Mouse (Mus musculus): ENCODE results near the gene Fscn1. TPM values are rescaled to one million over a fixed set of nuclear protein-coding genes. Genes with fewer than 3 reads are reported as not detected.

The Fscn1 gene
- polyA plus RNA-seq, 1 experiment from 2014 or later: 347 TPM

DNA sequence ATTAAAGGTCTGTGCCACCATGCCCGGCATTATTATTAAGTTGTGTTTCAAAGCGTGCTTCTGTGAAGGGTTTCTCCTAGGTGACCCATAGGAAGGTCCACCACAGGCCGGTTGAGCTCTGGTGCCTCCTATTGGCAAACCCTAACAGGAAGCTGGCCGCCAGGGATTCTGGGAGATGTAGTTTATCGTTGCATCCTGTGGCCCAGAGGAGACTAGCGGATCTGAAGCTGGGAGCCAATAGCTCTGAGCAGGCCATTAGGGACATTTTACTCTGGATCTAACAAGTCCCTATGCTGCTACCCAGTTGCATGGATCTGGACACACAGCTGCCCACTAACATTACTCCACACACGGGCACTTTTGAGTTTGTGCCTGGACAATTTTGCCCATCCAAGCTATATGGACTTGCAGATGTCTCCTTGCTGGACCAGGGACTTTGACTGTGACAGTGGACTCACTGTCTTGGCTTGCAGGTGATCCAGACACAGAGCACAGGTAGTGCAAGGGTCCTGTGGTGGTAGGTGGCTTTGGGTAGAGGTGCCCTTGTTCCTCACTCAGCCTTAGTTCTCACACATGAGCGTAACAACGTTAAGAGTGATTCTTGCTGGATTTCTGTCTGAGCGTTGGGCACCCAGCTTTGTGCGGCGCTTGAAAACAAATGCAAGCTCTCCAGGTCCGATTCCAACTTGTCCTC, 24.4 kb upstream of the Fscn1 start:
- Histone ChIP-seq H3K36me3 (ENCODE audit: insufficient read depth) (no peaks in the 10 kb centered on the region), H3K27ac (ENCODE audit: low read depth) (0 out of 2 replicates have a peak overlapping the region, but pooled peaks have one; percentile 2), H3K4me1 (ENCODE audit: insufficient read depth) (no peaks in the 10 kb centered on the region), H3K27me3 (ENCODE audit: insufficient read depth, low read length) (no peaks in the 10 kb centered on the region), H3K9ac (peak overlapping the region; percentile 47), H3K4me3 (ENCODE audit: low read depth, low read length) (no peak overlapping the region; the same call in 1 of the 2 replicates), H3K4me2 (peak overlapping the region; percentile 56), H3K9me3 (ENCODE audit: low read depth, low read length) (no peaks in the 10 kb centered on the region)
- ATAC-seq (ENCODE audit: insufficient read depth) (peak; percentile 45), DNase-seq (peak; percentile 88)
- TF ChIP-seq CTCF (IDR thresholded peaks at IDR 0.05; ENCODE audit: low read depth): peak; percentile 57
- WGBS: 21% methylated on average over 13 of the region's 13 CpGs

DNA sequence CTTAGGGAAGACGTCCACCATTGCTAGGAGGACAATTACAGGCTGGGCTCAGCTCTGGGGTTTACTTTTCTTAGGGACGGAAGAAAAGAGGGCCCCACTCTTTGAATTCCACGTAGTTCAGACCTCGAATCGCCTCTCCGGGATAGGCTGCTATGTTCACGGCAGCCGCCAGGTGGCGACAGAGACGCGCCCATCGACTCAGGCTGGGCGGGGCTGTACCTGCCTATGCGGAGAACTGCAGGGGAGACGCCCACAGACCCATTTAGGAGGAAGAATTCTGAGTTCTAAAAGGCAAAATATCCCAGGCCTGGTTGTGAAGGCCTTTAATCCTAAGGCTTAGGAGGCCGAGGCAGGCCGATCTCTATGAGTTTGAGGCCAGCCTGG, 23.8 kb upstream of the Fscn1 start:
- Histone ChIP-seq H3K4me1 (ENCODE audit: insufficient read depth) (no peaks in the 10 kb centered on the region), H3K4me2 (peak overlapping the region; percentile 56), H3K9me3 (ENCODE audit: low read depth, low read length) (no peaks in the 10 kb centered on the region), H3K4me3 (ENCODE audit: low read depth, low read length) (no peak overlapping the region; the same call in 1 of the 2 replicates), H3K36me3 (ENCODE audit: insufficient read depth) (no peaks in the 10 kb centered on the region), H3K27me3 (ENCODE audit: insufficient read depth, low read length) (no peaks in the 10 kb centered on the region), H3K9ac (peak overlapping the region; percentile 47), H3K27ac (ENCODE audit: low read depth) (0 out of 2 replicates have a peak overlapping the region, but pooled peaks have one; percentile 2)
- TF ChIP-seq CTCF (IDR thresholded peaks at IDR 0.05; ENCODE audit: low read depth): peak; percentile 98
- 4% methylated on average over 17 of the region's 17 CpGs for WGBS
- peak; percentile 44 for ATAC-seq (ENCODE audit: insufficient read depth)
- peak; percentile 89 for DNase-seq

DNA sequence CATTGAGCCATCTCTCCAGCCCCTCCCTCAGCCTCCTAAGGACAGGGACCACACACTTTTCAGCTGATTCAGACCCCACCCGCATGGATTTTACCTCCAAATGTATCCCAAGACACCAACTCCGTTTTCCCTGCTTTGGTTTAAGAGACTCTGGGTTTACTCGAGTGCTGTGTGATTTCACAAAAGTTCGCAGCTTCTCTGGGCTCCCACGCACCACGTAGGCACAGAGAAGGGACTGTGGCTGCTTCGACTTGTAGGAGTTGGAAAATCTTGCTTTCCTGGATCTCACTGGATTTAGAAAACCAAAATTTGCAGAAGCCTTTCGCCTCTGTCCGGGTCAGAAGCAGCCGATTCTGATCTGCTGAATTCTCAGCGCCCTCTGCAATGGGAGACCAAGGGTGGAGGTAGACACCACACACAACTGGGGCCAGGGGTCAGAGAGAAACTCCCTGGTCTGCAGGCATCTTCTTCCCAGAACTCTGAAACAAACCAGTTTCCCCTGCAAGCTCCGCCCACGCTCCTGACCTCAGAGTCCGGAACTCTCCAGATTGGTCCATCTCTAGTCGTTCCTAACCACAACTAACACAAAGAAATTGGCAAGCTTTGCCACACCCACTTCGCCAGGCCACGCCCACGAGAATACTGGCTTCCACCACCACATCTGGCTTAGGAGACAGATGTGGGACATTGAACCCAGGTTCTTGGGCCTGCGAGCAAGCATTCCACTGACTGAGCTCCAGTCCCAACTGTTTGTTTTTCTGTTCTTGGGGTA, 22.0 kb upstream of the Fscn1 start:
- Histone ChIP-seq H3K4me3 (ENCODE audit: low read depth, low read length) (no peak overlapping the region), H3K4me2 (peak overlapping the region; percentile 18; the same call in 1 of the 2 replicates), H3K36me3 (ENCODE audit: insufficient read depth) (no peaks in the 10 kb centered on the region), H3K4me1 (ENCODE audit: insufficient read depth) (no peaks in the 10 kb centered on the region), H3K9ac (no peak overlapping the region), H3K9me3 (ENCODE audit: low read depth, low read length) (no peaks in the 10 kb centered on the region), H3K27ac (ENCODE audit: low read depth) (no peak overlapping the region), H3K27me3 (ENCODE audit: insufficient read depth, low read length) (no peaks in the 10 kb centered on the region)
- ATAC-seq (ENCODE audit: insufficient read depth): peak; percentile 13; the same call in 1 of the 2 replicates
- peak; percentile 85 for DNase-seq
- 33% methylated on average over 19 of the region's 19 CpGs for WGBS
- no peak for TF ChIP-seq CTCF (IDR thresholded peaks at IDR 0.05; ENCODE audit: low read depth)

DNA sequence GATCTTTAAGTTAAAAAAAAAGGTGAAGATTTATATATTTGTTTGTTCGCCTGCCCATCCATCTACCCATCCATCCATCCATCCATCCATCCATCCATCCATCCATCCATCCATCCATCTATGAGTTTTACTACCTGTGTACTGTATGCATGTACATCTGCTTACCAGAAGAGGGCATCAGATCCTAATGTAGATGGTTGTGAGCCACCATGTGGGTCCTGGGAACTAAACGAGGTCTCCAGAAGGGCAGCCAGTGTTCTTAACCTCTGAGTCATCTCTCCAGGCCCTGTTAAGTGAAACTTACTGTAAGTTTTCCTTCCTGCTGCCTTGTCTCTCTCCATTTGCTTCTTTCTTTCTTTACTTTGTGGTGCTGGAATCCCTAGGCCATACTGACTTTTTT, 19.8 kb upstream of the Fscn1 start:
- ATAC-seq (ENCODE audit: insufficient read depth): no peak
- Histone ChIP-seq H3K36me3 (ENCODE audit: insufficient read depth) (no peaks in the 10 kb centered on the region), H3K4me2 (no peak overlapping the region), H3K27me3 (ENCODE audit: insufficient read depth, low read length) (no peaks in the 10 kb centered on the region), H3K4me1 (ENCODE audit: insufficient read depth) (no peaks in the 10 kb centered on the region), H3K4me3 (ENCODE audit: low read depth, low read length) (no peak overlapping the region), H3K9me3 (ENCODE audit: low read depth, low read length) (no peaks in the 10 kb centered on the region), H3K27ac (ENCODE audit: low read depth) (no peak overlapping the region), H3K9ac (no peak overlapping the region)
- peak; percentile 54 for TF ChIP-seq CTCF (IDR thresholded peaks at IDR 0.05; ENCODE audit: low read depth)
- no peak for DNase-seq
- 49% methylated on average over 2 of the region's 2 CpGs for WGBS

DNA sequence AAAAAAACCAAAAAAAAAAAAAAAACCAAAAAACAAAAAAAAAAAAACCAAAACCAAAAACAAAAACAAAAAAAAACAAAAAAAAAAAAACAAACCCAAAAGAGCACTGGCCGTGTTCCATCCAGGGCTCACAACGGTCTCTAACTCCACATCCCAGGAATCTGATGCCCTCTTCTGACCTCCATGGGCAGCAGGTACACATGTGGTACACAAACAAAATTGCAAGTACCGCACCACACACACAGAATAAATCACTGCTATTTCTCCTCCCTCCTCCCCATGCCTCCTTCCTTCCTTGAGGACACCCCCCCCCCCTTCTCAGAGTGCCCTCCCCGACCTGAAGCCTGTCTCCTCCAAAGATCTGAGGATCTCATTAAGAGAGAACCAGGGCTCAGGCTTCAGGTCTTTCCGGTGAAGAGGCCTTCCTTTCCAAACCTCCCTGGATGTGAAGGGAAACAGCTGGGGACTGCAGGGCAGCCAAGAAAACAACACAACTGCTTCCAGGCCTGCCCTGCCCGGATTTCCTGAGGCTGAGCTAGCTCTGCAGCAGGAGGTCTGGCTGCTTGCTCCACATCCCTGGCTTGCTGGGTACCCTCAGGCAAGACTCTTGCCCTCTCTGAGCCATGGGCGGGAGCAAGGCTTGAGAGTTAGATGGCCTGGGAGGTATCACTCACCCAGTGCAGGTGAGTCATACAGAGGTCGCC, 15.0 kb upstream of the Fscn1 start:
- TF ChIP-seq CTCF (IDR thresholded peaks at IDR 0.05; ENCODE audit: low read depth): no peak
- no peak overlapping the region for H3K4me2 ChIP-seq
- no peaks in the 10 kb centered on the region for H3K4me1 ChIP-seq (ENCODE audit: insufficient read depth)
- no peaks in the 10 kb centered on the region for H3K27me3 ChIP-seq (ENCODE audit: insufficient read depth, low read length)
- ATAC-seq (ENCODE audit: insufficient read depth) (peak; percentile 62; the same call in 1 of the 2 replicates), DNase-seq (peak; percentile 78)
- no peaks in the 10 kb centered on the region for H3K9me3 ChIP-seq (ENCODE audit: low read depth, low read length)
- H3K27ac ChIP-seq (ENCODE audit: low read depth): no peak overlapping the region
- no peaks in the 10 kb centered on the region for H3K36me3 ChIP-seq (ENCODE audit: insufficient read depth)
- no peak overlapping the region for H3K9ac ChIP-seq
- 52% methylated on average over 8 of the region's 8 CpGs for WGBS
- no peak overlapping the region for H3K4me3 ChIP-seq (ENCODE audit: low read depth, low read length)

DNA sequence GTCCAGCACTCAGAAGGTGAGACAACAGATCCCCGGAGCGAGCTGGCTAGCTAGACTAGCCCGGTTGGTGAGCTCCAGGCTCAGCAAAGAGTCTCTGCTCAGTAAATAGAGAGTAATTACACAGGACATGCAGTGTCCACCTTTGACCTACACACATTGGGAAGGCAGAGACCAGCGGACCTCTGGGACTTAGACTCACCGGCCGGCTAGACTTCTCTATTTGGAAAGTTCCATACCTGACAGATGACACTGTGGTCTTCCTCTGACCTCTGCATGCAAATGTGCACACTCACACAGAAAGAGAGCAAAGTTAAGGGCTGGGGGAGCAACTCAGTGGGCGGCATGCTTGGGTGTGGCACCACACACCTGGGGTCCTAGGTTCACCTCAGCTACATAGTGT, 12.7 kb upstream of the Fscn1 start:
- Histone ChIP-seq H3K4me3 (ENCODE audit: low read depth, low read length) (no peak overlapping the region), H3K36me3 (ENCODE audit: insufficient read depth) (no peaks in the 10 kb centered on the region), H3K4me1 (ENCODE audit: insufficient read depth) (no peaks in the 10 kb centered on the region), H3K4me2 (no peak overlapping the region), H3K9ac (no peak overlapping the region), H3K9me3 (ENCODE audit: low read depth, low read length) (no peaks in the 10 kb centered on the region), H3K27ac (ENCODE audit: low read depth) (no peak overlapping the region), H3K27me3 (ENCODE audit: insufficient read depth, low read length) (no peaks in the 10 kb centered on the region)
- 64% methylated on average over 7 of the region's 7 CpGs for WGBS
- TF ChIP-seq CTCF (IDR thresholded peaks at IDR 0.05; ENCODE audit: low read depth): no peak
- no peak for ATAC-seq (ENCODE audit: insufficient read depth)
- no peak for DNase-seq

DNA sequence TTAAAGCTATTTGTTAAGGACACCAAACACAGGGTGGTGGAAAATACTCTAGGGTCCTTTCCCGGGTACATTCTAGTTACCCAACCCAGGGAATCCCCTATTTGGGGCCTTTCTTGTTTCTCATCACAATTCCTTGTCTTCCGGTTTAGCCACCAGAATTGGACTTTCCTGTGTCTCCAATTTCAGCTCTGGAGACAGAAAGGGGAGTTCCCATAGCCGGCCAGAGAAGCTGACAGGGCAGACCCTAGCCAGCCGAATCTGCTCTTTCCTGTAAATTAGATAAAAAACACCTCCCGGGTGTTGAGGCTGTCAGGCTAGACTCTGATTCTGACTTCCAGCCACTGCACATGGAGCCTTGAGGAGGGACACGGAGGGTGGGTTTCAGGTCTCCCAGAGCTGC, 10.6 kb upstream of the Fscn1 start:
- no peaks in the 10 kb centered on the region for H3K9me3 ChIP-seq (ENCODE audit: low read depth, low read length)
- H3K9ac ChIP-seq: no peak overlapping the region; the same call in 1 of the 2 replicates
- no peak for ATAC-seq (ENCODE audit: insufficient read depth)
- H3K36me3 ChIP-seq (ENCODE audit: insufficient read depth): no peaks in the 10 kb centered on the region
- TF ChIP-seq CTCF (IDR thresholded peaks at IDR 0.05; ENCODE audit: low read depth): no peak
- H3K4me2 ChIP-seq: no peak overlapping the region
- H3K4me1 ChIP-seq (ENCODE audit: insufficient read depth): no peaks in the 10 kb centered on the region
- no peak overlapping the region for H3K4me3 ChIP-seq (ENCODE audit: low read depth, low read length)
- no peaks in the 10 kb centered on the region for H3K27me3 ChIP-seq (ENCODE audit: insufficient read depth, low read length)
- WGBS: 32% methylated on average over 6 of the region's 6 CpGs
- H3K27ac ChIP-seq (ENCODE audit: low read depth): no peak overlapping the region
- no peak for DNase-seq
